22 mouse cellular contexts compared by ENCODE assay signal in genomic region chr9:78225304-78225703, GRCm38 (mm10). TPM values are rescaled to one million over a fixed set of nuclear protein-coding genes. Genes with fewer than 3 reads are reported as not detected.
DNase-seq lines count a peak whose midpoint lies in the region; ATAC-seq lines count a peak whose summit lies in the region.
"Had no signal": no experiment of that assay in that cellular context is flagged by ENCODE, and none has a peak within 500 bp of the region (broad histone marks: within the 10 kb centered on the region; RNA-seq: fewer than 3 reads in every experiment).

No protein-coding gene starts in this region.

- 56% methylated on average over 11 of the region's 11 CpGs for WGBS in heart, embryonic 11.5 days (ENCODE audit: insufficient replicate concordance)
- 65% methylated on average over 11 of the region's 11 CpGs for WGBS in liver, embryonic 11.5 days

- no peak overlapping the region for H3K9ac ChIP-seq in heart, embryonic 11.5 days (ENCODE audit: low read depth, low read length)
- H3K9ac ChIP-seq in liver, embryonic 11.5 days (ENCODE audit: low read depth, low read length): no peak overlapping the region
- H3K9ac ChIP-seq: forebrain, embryonic 15.5 days; hindbrain, embryonic 12.5 days; intestine, embryonic 15.5 days; neural tube, embryonic 12.5 days had no signal

- intact Hi-C loops in heart, postnatal 14 days (cut with DNase I): no loop called here

- no peaks in the 10 kb centered on the region for H3K27me3 ChIP-seq in heart, embryonic 11.5 days (ENCODE audit: control insufficient read depth, insufficient read depth, low read length)
- H3K27me3 ChIP-seq in liver, embryonic 11.5 days (replicated peaks; ENCODE audit: control insufficient read depth, insufficient read depth, low read length): no peaks in the 10 kb centered on the region
- H3K27me3 ChIP-seq: forebrain, embryonic 15.5 days; hindbrain, embryonic 12.5 days; intestine, embryonic 15.5 days; neural tube, embryonic 12.5 days had no signal

- no peaks in the 10 kb centered on the region; the same call in 1 of the 2 replicates for H3K4me1 ChIP-seq in heart, embryonic 11.5 days (ENCODE audit: control insufficient read depth, insufficient read depth, low read length)
- no peaks in the 10 kb centered on the region for H3K4me1 ChIP-seq in liver, embryonic 11.5 days (replicated peaks; ENCODE audit: control insufficient read depth, insufficient read depth, low read length)
- H3K4me1 ChIP-seq: forebrain, embryonic 15.5 days; hindbrain, embryonic 12.5 days; neural tube, embryonic 12.5 days had no signal

- H3K27ac ChIP-seq in heart, embryonic 11.5 days (ENCODE audit: low read depth, low read length): peak overlapping the region; percentile 10; the same call in 1 of the 2 replicates
- H3K27ac ChIP-seq in liver, embryonic 11.5 days (ENCODE audit: low read depth, low read length): no peak overlapping the region
- H3K27ac ChIP-seq: forebrain, embryonic 15.5 days; hindbrain, embryonic 12.5 days; intestine, embryonic 15.5 days; kidney, postnatal 0 days; neural tube, embryonic 12.5 days had no signal

- no peaks in the 10 kb centered on the region for H3K36me3 ChIP-seq in heart, embryonic 11.5 days (ENCODE audit: control insufficient read depth, insufficient read depth, low read length)
- no peaks in the 10 kb centered on the region for H3K36me3 ChIP-seq in liver, embryonic 11.5 days (ENCODE audit: control insufficient read depth, insufficient read depth, low read length)
- H3K36me3 ChIP-seq: forebrain, embryonic 15.5 days; hindbrain, embryonic 12.5 days; intestine, embryonic 15.5 days; neural tube, embryonic 12.5 days had no signal

- peak overlapping the region; percentile 18; the same call in 1 of the 2 replicates for H3K4me2 ChIP-seq in heart, embryonic 11.5 days
- no peak overlapping the region for H3K4me2 ChIP-seq in liver, embryonic 11.5 days
- H3K4me2 ChIP-seq: forebrain, embryonic 15.5 days; hindbrain, embryonic 12.5 days; intestine, embryonic 15.5 days; neural tube, embryonic 12.5 days had no signal

- H3K4me3 ChIP-seq in heart, embryonic 11.5 days (ENCODE audit: low read depth, low read length): no peak overlapping the region
- no peak overlapping the region for H3K4me3 ChIP-seq in liver, embryonic 11.5 days (ENCODE audit: low read depth, low read length)
- H3K4me3 ChIP-seq: erythroblast, embryonic 14.5 days; forebrain, embryonic 15.5 days; hindbrain, embryonic 12.5 days; intestine, embryonic 15.5 days; neural tube, embryonic 12.5 days had no signal

- no peaks in the 10 kb centered on the region for H3K9me3 ChIP-seq in heart, embryonic 11.5 days (replicated peaks; ENCODE audit: control insufficient read depth, low read length)
- H3K9me3 ChIP-seq in liver, embryonic 11.5 days (ENCODE audit: control insufficient read depth, low read length): no peaks in the 10 kb centered on the region
- H3K9me3 ChIP-seq: forebrain, embryonic 15.5 days; hindbrain, embryonic 12.5 days; intestine, embryonic 15.5 days; neural tube, embryonic 12.5 days had no signal

- ATAC-seq in heart, embryonic 11.5 days (replicated peaks; ENCODE audit: insufficient number of reproducible peaks, low FRiP score, low TSS enrichment): no peak
- no peak for ATAC-seq in liver, embryonic 11.5 days (replicated peaks; ENCODE audit: low FRiP score)
- peak; percentile 73 for ATAC-seq in common myeloid progenitor, adult 5-6 weeks (replicated peaks; ENCODE audit: low read depth, poor library complexity, severe bottlenecking)
- 0 out of 2 replicates have a peak, but pooled peaks have one; percentile 17 for ATAC-seq in monocyte, adult 5-6 weeks (replicated peaks; ENCODE audit: insufficient number of reproducible peaks, low FRiP score, low TSS enrichment, poor library complexity, severe bottlenecking)
- ATAC-seq: forebrain, embryonic 15.5 days; intestine, embryonic 15.5 days had no signal

- DNase-seq in heart, postnatal 14 days: no peak
- DNase-seq in liver: peak; percentile 12
- no peak for DNase-seq in liver, embryonic 11.5 days (ENCODE audit: low spot score)
- no peak for DNase-seq in cerebellum, postnatal 36 days
- DNase-seq in cerebellum, adult 11-12 months: no peak
- DNase-seq: adrenal gland, adult 2 months; cerebellum, postnatal 25 days; right cerebral cortex, postnatal 14 days had no signal

RNA-seq across cellular contexts. Expression of gene Gsta1, which starts 5.2 kb away (rescaled TPM):
- polyA plus RNA-seq in heart, embryonic 11.5 days (2014; fragmentation: Nextera tagmentation; extraction: Ambion mirVana): not detected in 2 replicates
- total RNA-seq in heart, postnatal 14 days (2021): under 1 TPM in 1 of 2 experiments, not detected in 1; 0.55 TPM
- not detected in 2 replicates for polyA plus RNA-seq in liver, embryonic 11.5 days (2014; fragmentation: Nextera tagmentation; extraction: Ambion mirVana)
- total RNA-seq in common myeloid progenitor, adult 5-6 weeks (2017): not detected in 2 replicates
- not detected in 3 replicates for total RNA-seq in monocyte, adult 5-6 weeks (2017)
- total RNA-seq: layer of hippocampus, adult 18-20 months; left cerebral cortex, postnatal 36 days; MEL had no signal
- polyA plus RNA-seq: adrenal gland, adult 2 months; embryonic facial prominence, embryonic 11.5 days; erythroblast, embryonic 14.5 days; forebrain, embryonic 15.5 days; hindbrain, embryonic 12.5 days; lung, embryonic 16.5 days; neural tube, embryonic 12.5 days had no signal

RNA-seq across cellular contexts. Expression of gene Gm3776, which starts 31.6 kb away (rescaled TPM):
- not detected in 2 replicates for polyA plus RNA-seq in heart, embryonic 11.5 days (2014; fragmentation: Nextera tagmentation; extraction: Ambion mirVana)
- total RNA-seq in heart, postnatal 14 days (2021): not detected
- polyA plus RNA-seq in liver, embryonic 11.5 days (2014; fragmentation: Nextera tagmentation; extraction: Ambion mirVana): not detected in 2 replicates
- not detected in 2 replicates for total RNA-seq in common myeloid progenitor, adult 5-6 weeks (2017)
- not detected in 3 replicates for total RNA-seq in monocyte, adult 5-6 weeks (2017)
- total RNA-seq: adrenal gland, adult 2 months; layer of hippocampus, adult 18-20 months; left cerebral cortex, postnatal 36 days; MEL had no signal
- polyA plus RNA-seq: adrenal gland, adult 2 months; embryonic facial prominence, embryonic 11.5 days; erythroblast, embryonic 14.5 days; forebrain, embryonic 15.5 days; hindbrain, embryonic 12.5 days; lung, embryonic 16.5 days; neural tube, embryonic 12.5 days had no signal

RNA-seq across cellular contexts. Expression of gene Gsta4, which starts 42.7 kb away (rescaled TPM):
- polyA plus RNA-seq in heart, embryonic 11.5 days (2014; fragmentation: Nextera tagmentation; extraction: Ambion mirVana): 87.5 and 88.7 TPM in 2 replicates
- 10 to 100 TPM; 60.1 to 70.6 TPM for total RNA-seq in heart, postnatal 14 days (2021)
- polyA plus RNA-seq in liver, embryonic 11.5 days (2014; fragmentation: Nextera tagmentation; extraction: Ambion mirVana): 33.3 and 40.6 TPM in 2 replicates
- total RNA-seq in common myeloid progenitor, adult 5-6 weeks (2017): 6.6 and 13.0 TPM in 2 replicates
- 0.68 TPM in 1 of 3 replicates, not detected in the others for total RNA-seq in monocyte, adult 5-6 weeks (2017)

Comparison
In these comparisons a context has a peak if more than half of its experiments do, and no peak if none do; other contexts are left out.
1. ATAC-seq: peak in common myeloid progenitor, adult 5-6 weeks (single experiment) and monocyte, adult 5-6 weeks (single experiment); none in heart, embryonic 11.5 days (single experiment) and liver, embryonic 11.5 days (single experiment).